Mouse (Mus musculus) kidney, postnatal 0 days (tissue): ENCODE measurements at regions not wholly inside any gene's neighbourhood (a gene's known extent, or its start where the extent isn't known, plus 50 kb on each side); places are given as distances from the start of the nearest gene placed in this dataset.

Experiments used
- ATAC-seq: fragments of 200-750 bp; cut with Nextera tagmentation; replicated peaks from 2 replicates; pipeline ENCODE4 v1.8.0; 2017; ENCODE audit warnings: low read depth, moderate number of reproducible peaks, moderate TSS enrichment, moderate library complexity; ENCODE audit not compliant: low FRiP score
- DNase-seq: peaks from one replicate; pipeline ENCODE4 v3.0.0-alpha.2; 2016; ENCODE audit warnings: low spot score
- H3K27ac ChIP-seq: fragments of 300-500 bp; sonication (generic); 2 replicates; pipeline ENCODE4 v1.5.1; 2014; ENCODE audit warnings: mild to moderate bottlenecking
- H3K27me3 ChIP-seq: fragments of 300-500 bp; sonication (generic); 2 replicates; pipeline ENCODE4 v1.6.1; 2014; ENCODE audit warnings: low read length, mixed read lengths; ENCODE audit not compliant: insufficient read depth
- H3K36me3 ChIP-seq: fragments of 300-500 bp; sonication (generic); 2 replicates; pipeline ENCODE4 v1.6.1; 2014; ENCODE audit warnings: low read length, mixed read lengths; ENCODE audit not compliant: insufficient read depth
- H3K4me1 ChIP-seq: fragments of 300-500 bp; sonication (generic); replicated peaks from 2 replicates; pipeline ENCODE4 v1.6.1; 2014; ENCODE audit warnings: antibody characterized with exemption, low read length, mixed read lengths; ENCODE audit not compliant: insufficient read depth
- H3K4me2 ChIP-seq: fragments of 300-500 bp; sonication (generic); 2 replicates; pipeline ENCODE4 v1.6.1; 2014; ENCODE audit warnings: mild to moderate bottlenecking, low read length, moderate library complexity, mixed read lengths
- H3K4me3 ChIP-seq: fragments of 300-500 bp; sonication (generic); replicated peaks from 2 replicates; pipeline ENCODE4 v1.5.1; 2014; ENCODE audit warnings: low read depth, low read length
- H3K9ac ChIP-seq: fragments of 300-500 bp; sonication (generic); 2 replicates; pipeline ENCODE4 v1.6.1; 2014; ENCODE audit warnings: low read depth, low read length
- H3K9me3 ChIP-seq: fragments of 300-500 bp; sonication (generic); replicated peaks from 2 replicates; pipeline ENCODE4 v1.6.1; 2016; ENCODE audit warnings: low read length, inconsistent platforms, mixed read lengths
- CTCF ChIP-seq: IDR thresholded peaks from 2 replicates; pipeline ENCODE4 v1.5.1; 2016; ENCODE audit warnings: antibody characterized with exemption, low read depth, mild to moderate bottlenecking, moderate library complexity
- WGBS: fragments of 180-500 bp; shearing (Covaris S2); extraction: QIAGEN DNeasy Blood & Tissue Kit; methylation state at CpG from one replicate; pipeline ENCODE4 v1.1.7; 2014; 5-methylcytosine and 5-hydroxymethylcytosine counted together

DNA sequence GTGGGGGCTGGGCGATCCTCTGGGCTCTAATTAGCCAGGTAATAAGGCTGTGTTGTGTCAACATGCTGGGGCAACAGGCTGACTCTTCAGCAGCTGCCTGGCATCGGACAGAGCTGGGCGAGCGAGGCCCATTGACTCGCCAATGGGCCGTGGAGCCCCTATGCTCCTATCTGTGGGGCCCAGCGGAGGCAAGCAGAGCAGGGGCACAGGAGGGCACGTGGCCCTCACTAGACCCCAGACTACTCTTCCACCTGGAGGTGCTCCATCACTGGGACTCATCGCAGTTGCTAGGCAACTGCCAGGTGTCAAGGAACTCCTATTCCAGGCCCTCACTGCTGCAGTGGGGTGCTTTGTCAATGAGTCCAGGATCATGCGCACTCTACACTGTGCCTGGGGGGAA, 164.7 kb downstream of the Kif26a start:
- TF ChIP-seq CTCF = no peak
- H3K4me3 ChIP-seq = no peak overlapping the region
- 43% methylated on average over 10 of the region's 10 CpGs for WGBS
- no peaks in the 10 kb centered on the region for H3K9me3 ChIP-seq
- no peak overlapping the region for H3K4me2 ChIP-seq
- H3K9ac ChIP-seq = no peak overlapping the region
- DNase-seq = peak; percentile 52
- peak; percentile 67 for ATAC-seq
- no peaks in the 10 kb centered on the region for H3K4me1 ChIP-seq
- no peaks in the 10 kb centered on the region for H3K36me3 ChIP-seq
- H3K27ac ChIP-seq = no peak overlapping the region
- H3K27me3 ChIP-seq = no peaks in the 10 kb centered on the region

DNA sequence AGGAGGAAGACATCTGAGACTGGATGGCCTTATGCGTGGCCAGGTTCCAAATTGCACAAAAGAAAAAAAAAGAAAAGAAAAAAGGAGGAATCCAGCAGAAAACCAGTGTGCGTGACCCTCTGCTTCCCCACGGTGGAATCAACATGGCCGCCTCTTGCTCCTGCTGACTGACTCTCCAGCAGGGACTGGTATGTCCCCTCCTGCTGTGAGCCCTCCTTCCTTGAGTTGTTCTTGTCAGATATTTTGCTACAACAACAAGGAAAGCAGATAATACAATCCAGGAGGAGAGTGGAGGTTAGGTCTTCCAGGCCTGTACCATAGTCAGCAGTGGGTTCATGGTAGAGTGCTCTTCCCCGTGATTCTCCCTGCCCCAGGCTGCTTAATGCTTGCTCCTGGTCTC, 168.8 kb downstream of the Kif26a start:
- Histone ChIP-seq H3K9me3 (no peaks in the 10 kb centered on the region), H3K27ac (no peak overlapping the region), H3K4me3 (no peak overlapping the region), H3K4me2 (no peak overlapping the region), H3K4me1 (no peaks in the 10 kb centered on the region), H3K9ac (no peak overlapping the region), H3K36me3 (no peaks in the 10 kb centered on the region), H3K27me3 (no peaks in the 10 kb centered on the region)
- no peak for TF ChIP-seq CTCF
- ATAC-seq = no peak
- no peak for DNase-seq
- 87% methylated on average over 5 of the region's 5 CpGs for WGBS

DNA sequence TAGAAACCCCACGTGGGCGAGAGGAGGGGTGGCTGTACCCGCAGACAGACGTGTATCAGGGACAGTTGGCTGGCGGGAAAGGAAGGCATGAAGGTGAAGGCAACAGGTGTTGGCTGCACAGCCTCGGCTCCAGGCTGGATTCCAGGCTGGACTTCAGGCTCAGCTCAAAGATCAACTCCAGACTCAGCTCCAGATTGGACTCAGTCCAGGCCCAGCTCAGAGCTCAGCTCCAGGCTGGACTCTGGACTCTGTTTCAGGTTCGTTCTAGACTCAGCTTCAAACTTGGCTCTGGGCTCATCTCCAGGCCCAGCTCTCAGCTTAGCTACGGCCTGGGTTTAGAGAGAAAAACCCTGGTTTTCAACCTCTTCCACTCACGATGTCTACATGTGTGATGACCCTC, 171.2 kb downstream of the Kif26a start:
- WGBS = 86% methylated on average over 9 of the region's 9 CpGs
- H3K4me3 ChIP-seq = no peak overlapping the region
- H3K9me3 ChIP-seq = no peaks in the 10 kb centered on the region
- H3K4me2 ChIP-seq = no peak overlapping the region
- H3K36me3 ChIP-seq = no peaks in the 10 kb centered on the region
- no peak for DNase-seq
- peak; percentile 76 for ATAC-seq
- H3K4me1 ChIP-seq = no peaks in the 10 kb centered on the region
- H3K9ac ChIP-seq = no peak overlapping the region
- no peak for TF ChIP-seq CTCF
- no peak overlapping the region for H3K27ac ChIP-seq
- H3K27me3 ChIP-seq = no peaks in the 10 kb centered on the region

DNA sequence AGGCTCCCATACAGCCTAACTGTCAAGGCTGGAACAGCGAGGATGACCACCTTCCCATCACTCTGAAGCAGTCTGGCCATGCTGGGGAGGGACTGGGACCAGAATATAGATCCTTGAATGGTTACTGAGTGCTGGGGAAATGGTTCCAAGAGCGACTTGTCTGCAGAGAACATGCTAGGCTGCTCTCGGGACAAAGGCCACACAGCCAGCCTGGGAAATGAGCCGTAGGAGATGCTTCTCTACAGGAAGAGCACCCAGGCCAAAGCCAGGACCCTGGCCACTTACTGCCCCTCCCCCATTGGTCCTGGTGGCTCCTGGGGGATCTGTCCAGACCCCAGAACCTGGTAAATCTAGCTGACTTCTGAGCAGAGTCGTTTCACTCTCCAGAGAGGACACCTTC, 170.8 kb upstream of the A530016L24Rik start:
- 75% methylated on average over 5 of the region's 5 CpGs for WGBS
- no peaks in the 10 kb centered on the region for H3K36me3 ChIP-seq
- H3K9ac ChIP-seq = no peak overlapping the region
- no peak overlapping the region for H3K27ac ChIP-seq
- H3K27me3 ChIP-seq = no peaks in the 10 kb centered on the region
- H3K4me1 ChIP-seq = no peaks in the 10 kb centered on the region
- TF ChIP-seq CTCF = no peak
- no peaks in the 10 kb centered on the region for H3K9me3 ChIP-seq
- H3K4me2 ChIP-seq = no peak overlapping the region
- no peak for ATAC-seq
- no peak overlapping the region for H3K4me3 ChIP-seq
- DNase-seq = no peak

DNA sequence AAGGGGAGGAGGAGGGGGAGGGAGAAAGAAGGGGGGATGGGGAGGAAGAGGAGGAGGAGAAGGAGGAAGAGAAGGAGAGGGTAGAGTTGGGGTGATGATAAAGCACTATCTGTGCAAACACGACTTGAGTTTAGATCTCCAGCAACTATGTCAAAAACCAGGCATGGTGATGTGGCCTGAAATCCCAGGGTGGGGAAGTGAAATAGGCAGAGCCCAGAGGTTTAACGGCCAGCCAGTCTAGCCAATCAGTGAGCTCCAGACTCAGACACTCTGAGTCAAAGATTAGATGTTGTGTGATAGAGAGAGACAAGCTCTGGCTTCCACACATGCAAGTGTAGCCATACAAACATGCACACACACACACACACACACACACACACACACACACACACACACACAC, 167.1 kb upstream of the A530016L24Rik start:
- H3K27me3 ChIP-seq = peaks cover 4% of the 10 kb centered on the region; the same call in 1 of the 2 replicates
- TF ChIP-seq CTCF = no peak
- no peak overlapping the region for H3K4me3 ChIP-seq
- DNase-seq = no peak
- 74% methylated on average over 2 of the region's 2 CpGs for WGBS
- no peaks in the 10 kb centered on the region for H3K36me3 ChIP-seq
- no peak overlapping the region for H3K27ac ChIP-seq
- no peak for ATAC-seq
- no peak overlapping the region for H3K4me2 ChIP-seq
- no peak overlapping the region for H3K9ac ChIP-seq
- no peaks in the 10 kb centered on the region for H3K9me3 ChIP-seq
- no peaks in the 10 kb centered on the region; the same call in 1 of the 2 replicates for H3K4me1 ChIP-seq

GRCm38 (mm10) chr12:112327411-112327810, 161.8 kb upstream of the A530016L24Rik start:
- 84% methylated on average over 8 of the region's 8 CpGs for WGBS
- TF ChIP-seq CTCF = no peak
- Histone ChIP-seq H3K36me3 (no peaks in the 10 kb centered on the region), H3K27ac (no peak overlapping the region), H3K4me1 (no peaks in the 10 kb centered on the region; the same call in 1 of the 2 replicates), H3K9me3 (no peaks in the 10 kb centered on the region), H3K9ac (no peak overlapping the region), H3K4me2 (no peak overlapping the region), H3K4me3 (no peak overlapping the region), H3K27me3 (peaks cover 12% of the 10 kb centered on the region; the same call in 1 of the 2 replicates)
- ATAC-seq (no peak), DNase-seq (no peak)
